Mouse (Mus musculus) MN1 (cell line): ENCODE data around the gene Bptf.
"Not testable (repeated sequence)": the region's sequence is repeated elsewhere in the genome, so short reads cannot be mapped to it uniquely, and the experiment has no call there.

Source experiments
- DNase-seq: peaks from one replicate; pipeline ENCODE4 v3.0.0-alpha.2; 2016; ENCODE audit warnings: low spot score

Gene Bptf

GRCm38 (mm10) chr11:107117789-107118188 lies 14.1 kb downstream of the Bptf start:
- no peak for DNase-seq

DNA sequence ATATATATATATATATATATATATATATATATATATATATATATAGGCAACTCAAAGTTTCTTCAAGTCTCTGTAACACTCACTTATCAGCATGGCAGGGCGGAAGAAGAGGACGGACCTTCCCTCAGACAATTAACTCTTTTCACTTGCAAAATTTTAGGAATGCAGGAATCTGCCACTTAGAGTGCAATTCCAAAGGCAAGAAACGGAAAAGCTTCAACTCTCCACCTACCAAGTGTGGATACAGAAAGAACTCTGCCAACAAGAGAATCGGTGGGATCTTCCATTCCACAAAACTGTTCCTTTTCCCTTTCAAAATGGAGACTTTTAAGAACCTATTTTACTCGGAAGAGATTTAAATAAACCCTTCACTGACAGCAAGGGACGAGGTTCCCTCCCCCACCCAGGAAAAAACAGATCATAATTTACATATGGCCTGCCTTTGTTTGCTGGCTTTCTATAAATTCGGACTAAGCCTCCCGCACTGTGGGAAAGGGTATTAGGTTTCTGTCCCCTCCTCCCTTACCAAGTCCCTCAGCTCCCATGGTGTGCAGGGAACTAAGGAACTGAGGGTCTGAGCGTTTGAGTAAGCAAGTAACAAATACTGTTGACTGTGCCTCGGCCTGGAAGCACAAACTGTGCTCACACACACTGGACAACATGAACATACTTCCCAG lies 17.9 kb downstream of the Bptf start:
- no peak for DNase-seq

DNA sequence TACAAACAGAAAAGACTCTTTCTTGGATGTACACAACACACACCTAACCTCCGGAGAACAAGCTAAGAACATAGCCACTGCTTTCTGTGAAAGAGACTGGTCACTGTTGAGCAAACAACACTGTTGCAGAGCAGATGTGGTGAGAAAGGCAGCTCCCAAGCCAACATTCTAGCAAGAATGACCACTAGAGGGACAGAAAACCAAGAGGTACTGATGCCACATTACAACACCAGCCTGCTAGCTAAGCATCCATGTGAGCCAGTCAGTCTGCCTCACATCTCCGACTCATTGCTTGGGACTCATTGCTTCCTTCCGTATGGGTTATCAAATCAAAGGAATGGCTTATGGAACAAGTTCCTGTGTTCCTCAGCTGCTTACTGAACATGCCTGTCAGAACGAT lies 18.8 kb downstream of the Bptf start:
- peak; percentile 57 for DNase-seq

GRCm38 (mm10) chr11:107109669-107110068 lies 22.3 kb downstream of the Bptf start:
- no peak for DNase-seq

DNA sequence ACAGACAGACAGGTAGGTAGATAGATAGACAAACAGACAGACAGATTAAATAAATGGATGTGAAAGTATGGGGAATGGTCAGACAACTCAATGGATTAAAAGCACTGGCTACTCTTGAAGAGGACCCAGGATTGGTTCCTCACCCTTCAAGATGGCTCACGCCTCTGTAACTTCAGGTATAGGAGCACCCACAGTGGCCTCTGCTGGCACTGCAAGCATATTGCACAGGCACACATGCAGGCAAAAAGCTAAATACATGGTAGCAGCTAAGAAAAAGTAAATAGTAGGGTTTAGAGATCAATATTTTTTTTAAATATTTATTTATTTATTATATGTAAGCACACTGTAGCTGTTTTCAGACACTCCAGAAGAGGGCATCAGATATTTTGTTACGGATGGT lies 23.0 kb downstream of the Bptf start:
- no peak for DNase-seq

DNA sequence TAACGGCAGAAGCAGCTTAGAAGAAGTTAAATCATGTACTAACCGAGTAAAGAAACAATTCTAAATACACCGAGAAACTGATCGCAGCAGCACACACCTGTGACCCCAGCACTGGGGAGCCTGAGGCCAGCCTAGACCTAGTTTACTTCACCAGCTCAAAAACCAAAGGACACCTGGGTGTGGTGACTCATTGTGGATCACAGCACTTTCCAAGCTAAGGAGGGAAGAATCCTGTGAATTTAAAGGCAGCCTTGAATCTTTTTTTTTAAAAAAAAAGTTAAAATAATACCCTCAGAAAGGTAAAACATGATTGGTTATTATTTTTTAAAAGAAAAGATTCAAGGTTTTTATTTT lies 24.2 kb downstream of the Bptf start:
- no peak for DNase-seq

DNA sequence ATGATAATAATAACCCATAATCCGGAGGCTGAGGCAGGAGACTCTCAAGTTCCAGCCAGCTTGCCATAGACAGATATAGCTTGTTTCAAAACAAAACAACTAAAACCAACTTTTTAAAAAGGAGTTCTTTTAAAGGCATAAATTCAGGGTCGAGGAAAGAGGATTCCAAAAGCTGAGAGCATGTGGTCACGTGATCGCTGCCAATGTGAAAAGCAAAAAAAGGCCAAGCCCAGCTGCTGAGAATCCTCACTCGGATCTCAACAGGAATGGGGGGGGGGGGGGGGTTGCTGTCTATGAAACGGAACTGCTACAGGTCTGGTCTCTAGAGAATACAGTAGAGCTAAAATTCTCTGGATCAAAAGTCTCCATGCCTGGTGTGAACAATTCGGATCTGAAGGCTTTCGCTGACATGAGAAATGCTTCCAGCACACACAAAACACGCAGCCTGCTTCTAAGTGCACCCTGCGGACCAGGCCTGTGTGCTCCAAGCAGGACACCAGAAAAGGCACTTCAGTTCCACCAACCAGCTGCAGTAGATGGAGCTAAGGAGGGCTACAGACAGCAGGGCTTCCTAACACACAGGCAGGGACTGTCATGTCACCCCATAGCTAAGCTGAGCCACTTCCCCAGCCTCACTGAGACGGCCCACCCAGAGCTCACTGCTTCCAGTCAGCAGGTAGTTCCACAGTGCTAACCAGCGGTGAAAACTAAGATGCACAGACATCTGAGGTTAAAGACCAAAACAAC lies 24.8 kb downstream of the Bptf start:
- DNase-seq, result no peak

GRCm38 (mm10) chr11:107106461-107106860 lies 25.5 kb downstream of the Bptf start:
- DNase-seq, result no peak

DNA sequence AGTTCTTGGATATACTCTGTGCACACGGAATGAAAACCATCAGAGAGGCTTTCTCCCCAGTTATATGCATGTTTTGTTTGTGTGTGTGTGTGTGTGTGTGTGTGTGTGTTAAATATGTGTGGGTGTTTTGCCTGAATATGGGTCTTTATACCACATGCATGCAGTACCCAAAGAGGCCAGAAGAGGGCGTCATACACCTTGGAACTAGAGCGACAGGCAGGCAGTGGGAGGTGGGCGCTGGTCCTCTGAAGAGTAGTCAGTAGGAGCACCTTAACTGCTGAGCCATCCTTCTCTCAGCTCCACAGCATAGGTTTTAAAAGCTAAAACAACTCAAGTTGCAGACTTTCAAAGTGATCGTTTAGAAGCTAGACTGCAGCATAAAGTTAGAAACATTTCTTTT lies 26.7 kb downstream of the Bptf start:
- peak; percentile 30 for DNase-seq

- DNase-seq, result no peak
Observed at GRCm38 (mm10) chr11:107103736-107104135, 28.2 kb downstream of the Bptf start.

GRCm38 (mm10) chr11:107103224-107103589 lies 28.7 kb downstream of the Bptf start:
- DNase-seq, result no peak

DNA sequence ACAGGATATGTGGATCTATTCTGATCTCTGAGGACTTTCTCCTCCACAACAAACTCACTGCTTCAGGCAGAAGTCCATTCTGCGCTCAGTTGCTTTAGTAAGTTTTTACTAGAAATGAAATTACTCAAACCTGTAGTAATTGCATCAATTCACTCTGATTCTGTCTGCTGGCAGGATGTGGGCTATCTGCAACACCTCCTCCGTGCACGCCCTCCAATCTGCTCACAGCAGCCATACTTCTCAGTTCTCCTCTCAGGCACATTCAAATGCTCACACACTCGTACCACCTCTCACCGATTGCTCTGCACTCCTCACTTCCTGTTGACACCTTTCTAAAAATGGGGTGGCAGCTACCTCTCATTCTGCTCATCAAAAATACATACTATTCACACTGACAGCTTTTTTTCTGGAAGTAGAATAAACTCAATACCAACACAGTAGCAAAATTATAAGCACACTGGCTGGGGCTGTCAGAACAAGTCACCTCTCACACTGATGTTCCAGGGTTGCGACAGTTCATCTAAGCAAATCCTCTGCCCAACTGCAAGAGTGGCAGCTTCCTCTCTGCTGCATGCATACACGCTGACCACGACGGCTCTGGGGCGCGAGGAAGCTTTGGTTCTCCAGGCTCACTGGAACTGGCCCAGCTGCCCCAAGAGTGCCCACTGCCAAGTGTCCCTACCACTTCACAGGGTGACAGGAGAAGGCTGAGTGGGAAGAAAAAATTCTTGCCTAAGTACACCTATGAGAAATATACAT lies 29.3 kb downstream of the Bptf start:
- no peak for DNase-seq

DNA sequence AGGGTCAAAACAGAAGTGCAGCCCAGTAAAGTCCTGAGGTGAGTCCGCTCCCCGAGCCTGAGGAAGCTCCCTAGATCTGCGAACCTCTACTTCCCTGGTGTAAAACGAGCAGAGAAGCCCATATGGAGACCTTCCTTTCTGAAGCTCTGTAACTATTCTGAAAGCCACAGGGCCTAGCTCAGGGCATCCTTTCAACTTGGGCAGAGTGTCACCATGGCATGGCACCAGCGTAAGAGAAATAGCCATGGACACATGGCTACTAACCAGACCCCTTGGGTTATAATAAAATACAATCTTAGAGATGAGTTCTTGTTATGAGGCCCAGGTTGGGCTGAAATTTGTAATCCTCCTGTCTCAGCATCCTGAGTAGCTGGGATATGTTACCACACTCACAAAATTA lies 35.0 kb downstream of the Bptf start:
- no peak for DNase-seq

GRCm38 (mm10) chr11:107093871-107094270 lies 38.1 kb downstream of the Bptf start:
- no peak for DNase-seq

DNA sequence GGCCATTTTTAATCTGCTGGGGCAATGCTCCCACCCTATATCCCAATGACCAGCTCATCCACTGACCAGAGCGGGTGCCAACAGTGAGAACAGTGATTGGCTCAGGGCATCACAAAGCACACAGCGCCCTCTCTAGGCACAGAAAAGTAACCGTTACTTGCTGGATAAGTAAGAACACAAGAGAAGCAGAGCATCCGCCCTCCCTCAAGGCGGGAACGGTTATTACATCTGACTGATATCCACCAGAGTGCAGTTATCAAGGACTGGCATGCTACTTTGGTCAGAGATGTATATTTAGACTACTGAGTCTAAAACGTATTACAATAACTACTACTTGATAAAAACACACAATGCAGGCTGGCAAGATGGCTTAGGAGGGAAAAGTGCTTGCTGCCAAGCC lies 39.3 kb downstream of the Bptf start:
- DNase-seq, result no peak

GRCm38 (mm10) chr11:107085866-107086265 lies 46.1 kb downstream of the Bptf start:
- no peak for DNase-seq

- DNase-seq, result no peak
Observed at GRCm38 (mm10) chr11:107083480-107083879, 48.4 kb downstream of the Bptf start.

DNA sequence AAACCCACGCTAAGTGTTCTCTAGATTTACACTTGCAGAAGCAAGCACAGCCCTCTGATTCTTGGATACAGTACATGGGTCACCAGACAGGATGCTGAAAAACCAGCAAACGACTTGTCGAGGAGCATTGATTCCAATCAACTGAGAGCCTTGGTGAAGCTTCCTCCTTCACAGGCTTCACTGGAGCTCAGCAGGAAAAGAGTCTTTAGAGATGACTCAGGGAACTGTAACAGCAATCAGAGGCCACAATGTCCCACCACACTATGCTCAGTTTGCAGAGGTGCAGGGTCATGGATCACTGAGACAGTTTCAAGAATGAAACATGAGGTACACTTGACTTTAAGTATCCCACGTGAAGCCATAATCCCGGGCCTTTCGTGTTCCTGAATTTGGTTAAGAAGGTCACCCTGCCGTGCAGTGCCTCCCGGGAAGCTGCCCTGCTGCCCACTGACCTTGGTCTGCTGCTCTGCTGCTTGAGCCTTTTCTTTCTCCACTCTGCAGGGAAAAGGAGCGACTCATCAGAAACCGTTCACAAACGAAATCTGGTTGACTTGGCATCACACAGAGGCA lies 66.6 kb downstream of the Bptf start:
- no peak for DNase-seq

DNA sequence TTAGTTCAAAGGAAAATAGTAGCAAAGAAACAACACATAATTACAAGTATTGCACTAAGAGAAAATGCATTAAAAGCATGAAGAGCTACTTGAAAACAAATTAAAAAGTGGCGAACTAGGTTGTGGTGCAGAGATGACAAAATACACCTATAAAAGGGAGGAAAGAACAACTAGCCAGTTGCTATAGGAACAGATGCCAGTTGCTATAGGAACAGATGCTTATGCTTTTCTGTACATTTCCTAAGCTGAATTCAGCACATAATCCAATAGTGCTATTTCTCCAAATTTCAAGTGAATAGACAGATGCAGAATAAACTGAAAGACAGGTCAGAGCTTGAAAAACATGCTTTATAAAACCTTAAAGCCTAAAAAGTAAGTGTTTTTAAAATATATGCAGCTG lies 67.3 kb downstream of the Bptf start:
- DNase-seq, result no peak

- no peak for DNase-seq
Observed at GRCm38 (mm10) chr11:107063067-107063466, 68.9 kb downstream of the Bptf start.

GRCm38 (mm10) chr11:107060941-107061340 lies 71.0 kb downstream of the Bptf start:
- DNase-seq, result no peak

DNA sequence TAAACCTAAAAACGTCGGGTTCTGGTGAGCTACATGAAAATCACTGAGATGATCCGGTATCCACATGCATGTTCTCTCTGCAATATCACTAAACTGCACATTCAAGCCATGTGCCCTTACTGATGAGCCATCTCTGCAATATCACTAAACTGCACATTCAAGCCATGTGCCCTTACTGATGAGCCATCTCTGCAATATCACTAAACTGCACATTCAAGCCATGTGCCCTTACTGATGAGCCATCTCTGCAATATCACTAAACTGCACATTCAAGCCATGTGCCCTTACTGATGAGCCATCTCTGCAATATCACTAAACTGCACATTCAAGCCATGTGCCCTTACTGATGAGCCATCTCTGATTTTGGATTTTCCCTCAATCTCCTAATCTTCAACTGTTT lies 72.3 kb downstream of the Bptf start:
- not testable (repeated sequence) for DNase-seq

DNA sequence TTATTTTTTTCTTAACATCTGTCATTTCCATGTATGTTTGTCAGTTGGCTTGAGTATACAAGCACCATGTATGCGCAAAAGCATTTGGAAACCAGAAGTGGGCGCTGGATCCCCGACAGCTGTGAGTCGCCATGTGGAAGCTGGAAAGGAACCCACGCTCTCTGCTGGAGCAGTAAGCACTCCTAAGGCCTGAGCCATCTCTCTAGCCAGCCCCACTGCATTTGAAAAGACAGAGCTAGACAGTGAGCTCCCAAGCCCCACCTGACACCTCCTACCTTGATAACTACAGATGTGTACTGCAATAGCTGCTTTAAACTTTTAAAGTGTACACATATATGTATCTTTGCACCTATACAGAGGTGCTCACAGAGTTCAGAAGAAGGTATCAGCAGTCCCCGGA lies 74.5 kb downstream of the Bptf start:
- no peak for DNase-seq
